Mouse (Mus musculus) limb, embryonic 10.5 days (tissue): ENCODE results near the gene Hnrnpul2. TPM values are rescaled to one million over a fixed set of nuclear protein-coding genes. Genes with fewer than 3 reads are reported as not detected.
A peak's percentile ranks its signal among the peaks of the same experiment; 100 is the strongest.

ENCODE experiments used
- DNase-seq: peaks from one replicate; pipeline ENCODE4 v3.0.0-alpha.2; 2017; ENCODE audit warnings: low spot score
- H3K27ac ChIP-seq: fragments of 300-500 bp; sonication (generic); 2 replicates; pipeline ENCODE4 v1.5.1; 2016; ENCODE audit warnings: mild to moderate bottlenecking
- H3K27me3 ChIP-seq: fragments of 300-500 bp; sonication (generic); 2 replicates; pipeline ENCODE4 v1.6.1; 2016; ENCODE audit warnings: low read depth, mild to moderate bottlenecking; ENCODE audit not compliant: poor library complexity, severe bottlenecking
- H3K36me3 ChIP-seq: fragments of 300-500 bp; sonication (generic); 2 replicates; pipeline ENCODE4 v1.6.1; 2016; ENCODE audit warnings: mild to moderate bottlenecking, moderate library complexity
- H3K4me1 ChIP-seq: fragments of 300-500 bp; sonication (generic); 2 replicates; pipeline ENCODE4 v1.6.1; 2016
- H3K4me3 ChIP-seq: fragments of 300-500 bp; sonication (generic); 2 replicates; pipeline ENCODE4 v1.5.1; 2016; ENCODE audit warnings: mild to moderate bottlenecking, moderate library complexity
- H3K9me3 ChIP-seq: fragments of 300-500 bp; sonication (generic); replicated peaks from 2 replicates; pipeline ENCODE4 v1.6.1; 2016; ENCODE audit warnings: mild to moderate bottlenecking
- WGBS: fragments of 180-500 bp; shearing (Covaris S2); methylation state at CpG from one replicate; pipeline ENCODE4 v1.1.7; 2016; 5-methylcytosine and 5-hydroxymethylcytosine counted together
- polyA plus RNA-seq: library from polyadenylated mRNA; unstranded; fragments of >200 nt; fragmentation: Nextera tagmentation; extraction: Ambion mirVana; gene quantifications from 2 replicates; pipeline ENCODE4 v1.2.1, GENCODE M21; 2016

Hnrnpul2 gene
- polyA plus RNA-seq, result 4.7 and 5.2 TPM in 2 replicates

GRCm38 (mm10) chr19:8819596-8820423 lies at the start of gene Hnrnpul2:
TSS of gene Hnrnpul2 (plus strand) at chr19:8820010.
- peak within 1 kb of the TSS; percentile 96 for H3K27ac ChIP-seq
- DNase-seq, result peak; percentile 95
- peaks cover 59% of the 10 kb centered on the region for H3K36me3 ChIP-seq
- peaks cover 40% of the 10 kb centered on the region for H3K4me1 ChIP-seq
- H3K9me3 ChIP-seq, result no peaks in the 10 kb centered on the region
- WGBS, result under 1% methylated on average over 83 of the region's 83 CpGs
- no peaks in the 10 kb centered on the region for H3K27me3 ChIP-seq
- peak within 1 kb of the TSS; percentile 72 for H3K4me3 ChIP-seq

GRCm38 (mm10) chr19:8770567-8771270 lies 49.1 kb upstream of the Hnrnpul2 start, which contains the start of gene Tmem223:
TSS of gene Tmem223 (plus strand) at chr19:8770996.
- H3K4me1 ChIP-seq, result peaks cover 23% of the 10 kb centered on the region
- WGBS, result 23% methylated on average over 29 of the region's 29 CpGs
- peak within 1 kb of the TSS; percentile 80 for H3K4me3 ChIP-seq

DNA sequence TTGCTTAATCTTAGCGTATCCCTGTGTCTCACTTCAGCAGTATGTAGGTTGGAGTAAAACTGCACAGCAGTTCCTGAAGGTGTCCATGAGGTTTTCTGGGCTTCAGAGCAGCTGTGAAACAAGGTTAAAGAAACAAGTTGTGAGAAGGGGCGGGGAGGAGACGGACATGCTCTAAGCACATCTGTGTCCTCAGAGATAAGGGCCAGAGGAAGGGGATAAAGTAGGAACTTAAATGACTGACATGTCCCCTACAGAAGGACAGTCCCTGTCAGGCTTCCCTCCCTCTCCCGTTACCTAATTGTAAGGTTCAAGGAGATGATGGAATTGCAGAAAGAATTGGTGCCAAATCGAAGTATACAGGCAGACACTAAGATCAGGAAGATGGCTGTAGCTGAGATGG lies 46.8 kb upstream of the Hnrnpul2 start:
- peaks cover 24% of the 10 kb centered on the region for H3K4me1 ChIP-seq
- no peak for DNase-seq
- WGBS, result 82% methylated on average over 5 of the region's 5 CpGs
- H3K9me3 ChIP-seq, result no peaks in the 10 kb centered on the region
- H3K27me3 ChIP-seq, result no peaks in the 10 kb centered on the region
- H3K27ac ChIP-seq, result peak overlapping the region; percentile 99; the same call in 1 of the 2 replicates
- H3K4me3 ChIP-seq, result peak overlapping the region; percentile 86
- peaks cover 70% of the 10 kb centered on the region for H3K36me3 ChIP-seq

More at GRCm38 (mm10) chr19:8770567-8771270, 49.1 kb upstream of the Hnrnpul2 start, which contains the start of gene Tmem223:
- Histone ChIP-seq H3K27me3 (no peaks in the 10 kb centered on the region), H3K9me3 (no peaks in the 10 kb centered on the region), H3K36me3 (peaks cover 81% of the 10 kb centered on the region), H3K27ac (peak within 1 kb of the TSS; percentile 96)
- DNase-seq, result peak; percentile 89

DNA sequence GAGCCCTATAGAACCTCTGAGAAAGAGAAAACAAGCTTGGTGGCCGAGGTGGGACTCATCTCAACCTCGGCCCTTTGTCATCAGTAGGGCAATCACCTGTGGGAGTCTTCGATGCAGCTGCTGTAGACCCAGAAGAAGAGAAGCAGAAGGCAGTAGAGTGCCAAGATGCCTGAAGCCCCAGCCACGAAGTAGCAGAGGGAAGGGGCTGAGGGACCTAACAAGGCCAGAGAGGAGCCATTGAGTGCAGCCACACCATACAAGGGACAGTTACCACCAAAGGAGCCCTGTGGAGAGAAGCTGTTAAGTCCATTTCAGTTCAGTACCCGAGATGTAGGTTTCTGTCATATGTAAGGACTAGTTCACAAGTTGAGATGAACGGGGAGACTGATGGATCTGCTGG lies 46.4 kb upstream of the Hnrnpul2 start:
- H3K27me3 ChIP-seq, result no peaks in the 10 kb centered on the region
- peak overlapping the region; percentile 86 for H3K4me3 ChIP-seq
- peaks cover 70% of the 10 kb centered on the region for H3K36me3 ChIP-seq
- peak; percentile 33 for DNase-seq
- peaks cover 24% of the 10 kb centered on the region for H3K4me1 ChIP-seq
- no peaks in the 10 kb centered on the region for H3K9me3 ChIP-seq
- WGBS, result 61% methylated on average over 6 of the region's 6 CpGs
- peak overlapping the region; percentile 99 for H3K27ac ChIP-seq

- DNase-seq, result peak; percentile 98
- Histone ChIP-seq H3K4me1 (peaks cover 24% of the 10 kb centered on the region), H3K9me3 (no peaks in the 10 kb centered on the region), H3K36me3 (peaks cover 70% of the 10 kb centered on the region), H3K27ac (peak within 1 kb of the TSS; percentile 99), H3K27me3 (no peaks in the 10 kb centered on the region), H3K4me3 (peak within 1 kb of the TSS; percentile 86)
- WGBS, result under 1% methylated on average over 68 of the region's 68 CpGs
Observed at GRCm38 (mm10) chr19:8774086-8774835, 45.5 kb upstream of the Hnrnpul2 start, which contains the start of gene Tmem179b. TSS of gene Tmem179b (minus strand) at chr19:8774467.

DNA sequence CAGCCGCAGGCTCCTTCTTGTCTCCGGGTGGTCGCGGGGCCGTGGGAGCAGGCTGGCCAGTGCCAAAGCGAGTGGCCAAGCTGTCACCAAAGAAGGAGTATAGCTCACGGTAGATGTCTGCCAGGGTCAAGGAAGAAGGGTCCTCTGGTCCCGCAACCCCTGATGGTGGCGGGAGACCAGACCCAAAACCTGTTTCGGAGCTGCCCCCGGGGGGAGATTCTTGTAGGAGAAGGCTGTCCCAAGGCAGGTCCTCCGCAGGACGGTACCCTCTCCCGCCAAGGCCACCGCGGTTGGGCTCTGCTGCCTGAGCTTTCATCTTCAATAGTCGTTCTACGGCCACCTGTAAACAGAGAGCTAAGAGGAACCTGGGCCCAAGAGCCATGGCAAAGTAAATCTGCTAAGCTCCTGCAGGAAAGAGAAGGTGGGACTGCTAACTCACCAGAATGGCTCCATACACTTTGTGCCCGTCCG lies 44.8 kb upstream of the Hnrnpul2 start:
- H3K36me3 ChIP-seq, result peaks cover 67% of the 10 kb centered on the region
- H3K4me3 ChIP-seq, result peak overlapping the region; percentile 86
- peak overlapping the region; percentile 99 for H3K27ac ChIP-seq
- no peaks in the 10 kb centered on the region for H3K27me3 ChIP-seq
- peaks cover 24% of the 10 kb centered on the region for H3K4me1 ChIP-seq
- H3K9me3 ChIP-seq, result no peaks in the 10 kb centered on the region
- WGBS, result 6% methylated on average over 20 of the region's 20 CpGs
- peak; percentile 71 for DNase-seq

DNA sequence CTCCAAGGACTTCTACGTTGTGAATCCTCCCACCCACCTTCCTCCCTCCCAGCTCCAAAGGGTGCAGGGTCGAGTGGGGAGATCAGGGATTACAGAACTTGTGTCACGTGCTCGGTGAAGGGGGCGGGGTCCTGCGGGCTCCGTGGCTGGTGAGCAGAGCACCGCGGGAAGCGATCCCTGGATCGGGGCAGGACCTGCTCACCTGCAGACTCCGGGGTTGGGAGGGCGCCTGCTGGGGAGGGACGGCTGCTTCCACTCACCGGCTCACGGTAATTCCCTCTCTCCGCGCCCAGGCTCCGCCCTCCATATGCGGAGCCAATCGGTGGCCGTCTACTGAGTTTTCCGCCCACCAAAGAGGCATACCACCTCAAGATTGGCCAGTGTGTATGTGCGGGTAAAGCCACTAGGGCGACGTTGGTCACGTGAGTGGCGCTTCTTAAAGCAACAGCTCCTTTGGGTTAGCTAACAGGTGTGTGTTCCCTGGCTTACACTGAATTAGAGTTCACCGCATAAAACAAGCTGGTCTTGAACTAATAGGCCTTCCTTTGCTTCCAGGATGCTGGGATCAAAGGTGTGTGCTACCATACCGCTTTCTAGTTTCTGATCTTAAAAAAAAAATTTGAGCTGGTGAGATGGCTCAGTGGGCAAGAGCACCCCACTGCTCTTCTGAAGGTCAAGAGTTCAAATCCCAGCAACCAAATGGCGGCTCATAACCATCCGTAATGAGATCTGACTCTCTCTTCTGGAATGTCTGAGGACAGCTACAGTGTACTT lies 33.6 kb upstream of the Hnrnpul2 start, which contains the start of gene Taf6l:
Taf6l (minus strand) TSS at position 410 of the 774 bp plus-strand sequence.
- WGBS, result under 1% methylated on average over 32 of the region's 32 CpGs
- Histone ChIP-seq H3K4me3 (peak within 1 kb of the TSS; percentile 79), H3K36me3 (peaks cover 41% of the 10 kb centered on the region), H3K9me3 (no peaks in the 10 kb centered on the region), H3K27ac (peak within 1 kb of the TSS; percentile 92), H3K4me1 (peaks cover 19% of the 10 kb centered on the region), H3K27me3 (no peaks in the 10 kb centered on the region)
- DNase-seq, result peak; percentile 90

DNA sequence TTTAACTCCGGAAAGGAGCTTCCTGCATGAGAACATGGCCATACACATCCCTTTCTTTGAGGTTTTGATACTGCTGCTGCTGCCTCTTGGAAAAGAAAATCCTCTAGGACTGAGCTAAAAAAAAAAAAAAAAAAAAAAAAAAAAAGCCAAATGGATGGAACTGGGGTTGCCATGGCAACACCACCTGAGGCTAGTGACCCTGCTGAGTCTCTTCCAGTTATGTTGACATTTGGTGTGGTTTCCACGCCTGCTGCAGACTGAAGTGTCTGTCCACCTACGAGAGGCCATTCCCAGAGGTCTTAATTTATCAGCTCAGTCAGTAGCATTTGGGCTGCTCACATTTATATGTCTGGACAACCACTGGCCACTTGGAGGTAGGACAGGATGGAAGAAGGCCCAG lies 31.3 kb upstream of the Hnrnpul2 start:
- Histone ChIP-seq H3K36me3 (peaks cover 38% of the 10 kb centered on the region), H3K9me3 (no peaks in the 10 kb centered on the region), H3K27ac (no peak overlapping the region), H3K4me1 (peaks cover 19% of the 10 kb centered on the region), H3K27me3 (no peaks in the 10 kb centered on the region), H3K4me3 (no peak overlapping the region)
- WGBS, result 28% methylated on average over 3 of the region's 3 CpGs
- no peak for DNase-seq

GRCm38 (mm10) chr19:8789171-8789570 lies 30.6 kb upstream of the Hnrnpul2 start:
- Histone ChIP-seq H3K27me3 (no peaks in the 10 kb centered on the region), H3K36me3 (peaks cover 38% of the 10 kb centered on the region), H3K27ac (no peak overlapping the region), H3K4me3 (no peak overlapping the region), H3K4me1 (peaks cover 19% of the 10 kb centered on the region), H3K9me3 (no peaks in the 10 kb centered on the region)
- WGBS, result 69% methylated on average over 1 of the region's 1 CpGs
- DNase-seq, result no peak

DNA sequence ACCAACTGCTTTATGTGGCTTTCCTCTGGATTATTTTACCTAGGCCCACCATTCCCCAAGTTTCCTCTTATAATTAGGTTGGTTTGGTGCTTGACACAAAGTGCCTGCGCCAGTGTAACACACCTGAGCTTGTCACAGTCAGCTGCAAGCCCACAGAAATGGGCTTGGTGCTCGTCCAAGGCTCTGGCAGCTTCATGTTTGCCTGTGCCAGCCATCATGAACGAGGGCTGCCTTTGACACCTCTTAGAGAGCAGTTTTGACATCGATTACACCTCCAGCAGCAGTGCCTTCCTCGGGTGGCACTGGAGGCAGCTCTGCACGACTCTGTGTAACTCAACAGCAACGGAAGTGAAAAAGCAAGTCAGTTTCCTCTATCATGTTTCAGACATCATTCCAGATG lies 29.6 kb upstream of the Hnrnpul2 start:
- DNase-seq, result no peak
- Histone ChIP-seq H3K36me3 (peaks cover 47% of the 10 kb centered on the region), H3K27me3 (no peaks in the 10 kb centered on the region), H3K9me3 (no peaks in the 10 kb centered on the region), H3K4me1 (peaks cover 15% of the 10 kb centered on the region), H3K4me3 (no peak overlapping the region), H3K27ac (no peak overlapping the region)
- 84% methylated on average over 7 of the region's 7 CpGs for WGBS

DNA sequence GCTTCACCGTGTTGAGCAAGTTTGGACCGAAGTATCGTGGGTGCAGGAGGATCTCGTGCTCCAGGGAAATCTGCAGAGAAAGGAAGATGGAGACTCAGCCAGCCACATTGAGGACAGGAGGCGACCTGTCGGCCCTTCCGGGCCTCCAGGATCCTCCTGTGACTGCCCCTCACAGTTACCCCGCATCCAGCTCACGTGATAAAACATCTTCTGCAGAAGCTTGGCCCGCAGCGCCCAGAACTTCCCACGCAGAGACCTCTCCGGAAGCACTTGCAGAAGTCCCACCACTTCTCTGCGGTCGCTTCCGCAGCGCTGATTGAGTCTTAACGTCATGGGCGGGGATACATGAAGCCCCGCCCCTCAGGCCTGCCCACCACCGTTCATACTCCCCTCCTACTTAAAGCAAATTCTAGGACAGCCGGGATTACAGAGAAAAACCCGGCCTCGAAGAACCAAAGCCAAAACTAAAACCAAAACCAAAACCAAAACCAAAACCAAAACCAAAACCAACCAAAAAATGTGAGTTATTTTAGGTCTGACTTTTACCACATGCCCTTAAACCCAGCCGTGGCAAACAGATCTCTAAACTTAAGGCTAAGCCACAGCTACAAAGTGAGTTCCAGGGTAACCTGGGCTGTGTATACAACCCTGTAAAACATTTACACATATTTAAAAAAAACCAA lies 21.4 kb upstream of the Hnrnpul2 start, which contains the start of gene Polr2g:
Polr2g (minus strand) TSS at position 314 of the 683 bp plus-strand sequence.
- Histone ChIP-seq H3K36me3 (peaks cover 37% of the 10 kb centered on the region), H3K27me3 (no peaks in the 10 kb centered on the region), H3K9me3 (no peaks in the 10 kb centered on the region), H3K4me1 (peaks cover 22% of the 10 kb centered on the region), H3K4me3 (peak within 1 kb of the TSS; percentile 85), H3K27ac (peak within 1 kb of the TSS; percentile 87)
- 3% methylated on average over 25 of the region's 25 CpGs for WGBS
- DNase-seq, result peak; percentile 85
